In genomic region chr11:108176715-108177114, GRCm38 (mm10) we compare ENCODE assay signal across 18 mouse cellular contexts.
"Had no signal": no experiment of that assay in that cellular context is flagged by ENCODE, and none has a peak within 500 bp of the region (broad histone marks: within the 10 kb centered on the region; RNA-seq: fewer than 3 reads in every experiment).

No protein-coding gene starts in this region.

- H3K4me1 ChIP-seq: lung, embryonic 15.5 days; stomach, embryonic 15.5 days had no signal

- DNase-seq: lung, adult 2 months; lung, postnatal 14 days; lung, postnatal 36 days; right cerebral cortex, postnatal 14 days; thymus, adult 2 months; thymus, postnatal 25 days; thymus, postnatal 4 days had no signal

- H3K4me3 ChIP-seq: lung, embryonic 15.5 days; megakaryocyte, embryonic 14.5 days; midbrain, embryonic 13.5 days; midbrain, embryonic 15.5 days; myocyte; neural tube, embryonic 13.5 days; neural tube, embryonic 15.5 days; stomach, embryonic 15.5 days had no signal

- H3K27ac ChIP-seq: lung, embryonic 15.5 days; macrophage; midbrain, embryonic 13.5 days; midbrain, embryonic 15.5 days; neural tube, embryonic 13.5 days; neural tube, embryonic 15.5 days; stomach, embryonic 15.5 days; stomach, postnatal 0 days had no signal

- ATAC-seq: lung, postnatal 0 days; midbrain, embryonic 13.5 days; midbrain, embryonic 15.5 days had no signal
